Mouse (Mus musculus): Measurements from ENCODE around the gene Suz12.
"Not testable (repeated sequence)": the region's sequence is repeated elsewhere in the genome, so short reads cannot be mapped to it uniquely, and the experiment has no call there.

GRCm38 (mm10) chr11:79977747-79978146 lies 15.2 kb upstream of the Suz12 start:
- not testable (repeated sequence) for TF ChIP-seq GATA1 (IDR thresholded peaks at IDR 0.05; ENCODE audit: borderline replicate concordance, low read length); FLI1 (IDR thresholded peaks at IDR 0.05; ENCODE audit: low read length)

All from megakaryocyte, embryonic 14.5 days (primary cell).